ENCODE assay signal across 8 mouse cellular contexts in genomic region chr11:53706934-53707717, GRCm38 (mm10). TPM values are rescaled to one million over a fixed set of nuclear protein-coding genes. Genes with fewer than 3 reads are reported as not detected.
A peak's percentile ranks its signal among the peaks of the same experiment; 100 is the strongest.
DNase-seq lines count a peak whose midpoint lies in the region; ATAC-seq and TF ChIP-seq lines count a peak whose summit lies in the region.

Gene Rad50, minus strand, starts transcription at chr11:53707319.

- TF ChIP-seq CTCF in CH12.LX (conservative IDR thresholded peaks at IDR 0.05 in 1 of 2, IDR thresholded peaks at IDR 0.05 in 1 of 2; ENCODE audit: low read depth in 2 of 2, low read length in 2 of 2) = no peak

- H3K4me3 ChIP-seq in CH12.LX (replicated peaks in 1 of 3; ENCODE audit: low read depth in 2 of 3, low read length in 2 of 3, poor library complexity in 1 of 3) = peak within 1 kb of the TSS; percentile 61 to 97 (median 89)
- H3K4me3 ChIP-seq in forebrain, embryonic 11.5 days (ENCODE audit: low read depth, low read length) = peak within 1 kb of the TSS; percentile 71
- peak within 1 kb of the TSS; percentile 94 for H3K4me3 ChIP-seq in heart, embryonic 16.5 days (ENCODE audit: low read length)
- H3K4me3 ChIP-seq in liver, embryonic 15.5 days (replicated peaks) = peak within 1 kb of the TSS; percentile 82
- H3K4me3 ChIP-seq in neural tube, embryonic 12.5 days = peak within 1 kb of the TSS; percentile 68

- H3K9ac ChIP-seq in CH12.LX (ENCODE audit: insufficient read depth, low read depth) = peak within 1 kb of the TSS; percentile 97
- peak within 1 kb of the TSS; percentile 82 for H3K9ac ChIP-seq in forebrain, embryonic 11.5 days (ENCODE audit: low read length)
- peak within 1 kb of the TSS; percentile 93 for H3K9ac ChIP-seq in heart, embryonic 16.5 days (ENCODE audit: low read length)
- H3K9ac ChIP-seq in liver, embryonic 15.5 days = peak within 1 kb of the TSS; percentile 83
- peak within 1 kb of the TSS; percentile 69 for H3K9ac ChIP-seq in neural tube, embryonic 12.5 days

- peak within 1 kb of the TSS; percentile 99 for H3K4me2 ChIP-seq in CH12.LX (ENCODE audit: insufficient read depth, low read depth, poor library complexity, severe bottlenecking)
- peak within 1 kb of the TSS; percentile 97 for H3K4me2 ChIP-seq in forebrain, embryonic 11.5 days (ENCODE audit: low read depth, low read length, severe bottlenecking)
- H3K4me2 ChIP-seq in heart, embryonic 16.5 days (ENCODE audit: low read depth, low read length) = peak within 1 kb of the TSS; percentile 96
- H3K4me2 ChIP-seq in liver, embryonic 15.5 days = peak within 1 kb of the TSS; percentile 95
- peak within 1 kb of the TSS; percentile 96 for H3K4me2 ChIP-seq in neural tube, embryonic 12.5 days (replicated peaks)

- H3K79me2 ChIP-seq in CH12.LX (replicated peaks; ENCODE audit: control insufficient read depth, extremely low read depth, insufficient read depth, poor library complexity, severe bottlenecking) = peaks cover 18% of the 10 kb centered on the region

- TF ChIP-seq EP300 in CH12.LX (IDR thresholded peaks at IDR 0.05; ENCODE audit: low read length) = 0 out of 2 replicates have a peak, but pooled peaks have one; percentile 18

- in situ Hi-C loops in CH12.LX (cut with MboI; ENCODE audit: low pct_ligation_motif_present, low pct_unique_long_range_greater_than_20kb, low sequenced_read_pairs) = no loop called here

- H3K27me3 ChIP-seq in CH12.LX (replicated peaks) = no peaks in the 10 kb centered on the region
- no peaks in the 10 kb centered on the region for H3K27me3 ChIP-seq in forebrain, embryonic 11.5 days (ENCODE audit: control insufficient read depth, insufficient read depth, low read length)
- no peaks in the 10 kb centered on the region for H3K27me3 ChIP-seq in heart, embryonic 16.5 days (ENCODE audit: control insufficient read depth, insufficient read depth, low read length)
- no peaks in the 10 kb centered on the region for H3K27me3 ChIP-seq in liver, embryonic 15.5 days
- no peaks in the 10 kb centered on the region for H3K27me3 ChIP-seq in neural tube, embryonic 12.5 days (replicated peaks)

- ATAC-seq in forebrain, embryonic 11.5 days (replicated peaks; ENCODE audit: low FRiP score) = peak; percentile 93
- ATAC-seq in heart, embryonic 16.5 days (replicated peaks; ENCODE audit: extremely low read depth, insufficient read depth, low FRiP score) = peak; percentile 97
- ATAC-seq in liver, embryonic 15.5 days (ENCODE audit: insufficient read depth) = peak; percentile 93
- peak; percentile 95 for ATAC-seq in neural tube, embryonic 12.5 days (ENCODE audit: low FRiP score, low read depth)

- 5% methylated on average over 55 of the region's 55 CpGs for WGBS in forebrain, embryonic 11.5 days
- WGBS in heart, embryonic 16.5 days = 4% methylated on average over 55 of the region's 55 CpGs
- 3% methylated on average over 55 of the region's 55 CpGs for WGBS in liver, embryonic 15.5 days (ENCODE audit: insufficient replicate concordance)
- 5% methylated on average over 55 of the region's 55 CpGs for WGBS in neural tube, embryonic 12.5 days

- peak within 1 kb of the TSS; percentile 69 for H3K27ac ChIP-seq in CH12.LX (ENCODE audit: insufficient read depth, low read depth)
- H3K27ac ChIP-seq in forebrain, embryonic 11.5 days (ENCODE audit: low read depth, low read length) = peak within 1 kb of the TSS; percentile 53
- H3K27ac ChIP-seq in heart, embryonic 16.5 days (ENCODE audit: low read length) = peak within 1 kb of the TSS; percentile 87
- H3K27ac ChIP-seq in liver, embryonic 15.5 days (replicated peaks) = peak within 1 kb of the TSS; percentile 90
- no peak within 1 kb of the TSS for H3K27ac ChIP-seq in neural tube, embryonic 12.5 days

- TF ChIP-seq POLR2A in CH12.LX (IDR thresholded peaks at IDR 0.05; ENCODE audit: low read depth, low read length) = peak; percentile 99

- H3K9me3 ChIP-seq in CH12.LX (replicated peaks; ENCODE audit: low read length) = no peaks in the 10 kb centered on the region
- no peaks in the 10 kb centered on the region for H3K9me3 ChIP-seq in forebrain, embryonic 11.5 days (ENCODE audit: control insufficient read depth, low read length)
- no peaks in the 10 kb centered on the region for H3K9me3 ChIP-seq in heart, embryonic 16.5 days (replicated peaks; ENCODE audit: control insufficient read depth, low read length)
- no peaks in the 10 kb centered on the region for H3K9me3 ChIP-seq in liver, embryonic 15.5 days (replicated peaks)
- H3K9me3 ChIP-seq in neural tube, embryonic 12.5 days = no peaks in the 10 kb centered on the region

- H3K36me3 ChIP-seq in CH12.LX (replicated peaks in 1 of 2; ENCODE audit: control insufficient read depth in 1 of 2, insufficient read depth in 1 of 2, low read length in 1 of 2) = peaks cover 11 to 29% of the 10 kb centered on the region in 2 experiments
- no peaks in the 10 kb centered on the region for H3K36me3 ChIP-seq in forebrain, embryonic 11.5 days (ENCODE audit: control insufficient read depth, insufficient read depth, low read length)
- 0 out of 2 replicates have a peak, but pooled peaks cover 3% of the 10 kb centered on the region for H3K36me3 ChIP-seq in heart, embryonic 16.5 days (ENCODE audit: control insufficient read depth, insufficient read depth)
- H3K36me3 ChIP-seq in liver, embryonic 15.5 days (replicated peaks) = peaks cover 8% of the 10 kb centered on the region; the same call in 1 of the 2 replicates
- H3K36me3 ChIP-seq in neural tube, embryonic 12.5 days = no peaks in the 10 kb centered on the region

- dilution Hi-C loops in CH12.LX (cut with MboI; ENCODE audit: extremely low pct_ligation_motif_present, extremely low pct_unique_long_range_greater_than_20kb, low sequenced_read_pairs) = no loop called here

- peaks cover 5 to 39% of the 10 kb centered on the region in 2 experiments; a peak in 3 of 4 replicates for H3K4me1 ChIP-seq in CH12.LX (ENCODE audit: control insufficient read depth in 1 of 2, insufficient read depth in 2 of 2)
- peaks cover 3% of the 10 kb centered on the region; the same call in 1 of the 2 replicates for H3K4me1 ChIP-seq in forebrain, embryonic 11.5 days (replicated peaks; ENCODE audit: control insufficient read depth, insufficient read depth, low read length)
- H3K4me1 ChIP-seq in heart, embryonic 16.5 days (ENCODE audit: control insufficient read depth, insufficient read depth, low read length) = peaks cover 5% of the 10 kb centered on the region
- H3K4me1 ChIP-seq in liver, embryonic 15.5 days (replicated peaks) = peaks cover 24% of the 10 kb centered on the region
- H3K4me1 ChIP-seq in neural tube, embryonic 12.5 days = 0 out of 2 replicates have a peak, but pooled peaks cover 8% of the 10 kb centered on the region

- peak; percentile 94 for DNase-seq in CH12.LX (ENCODE audit: extremely low read depth)
- peak; percentile 90 for DNase-seq in c-Kit-positive CD71-positive TER-119-negative erythroid progenitor cells, embryonic 14.5 days (ENCODE audit: low read depth)
- peak; percentile 95 for DNase-seq in forebrain, embryonic 11.5 days (ENCODE audit: low spot score)
- peak; percentile 94 to 98 for DNase-seq in kidney, postnatal 36 days
- peak; percentile 84 for DNase-seq in telencephalon, adult 2 months (ENCODE audit: low read depth, low spot score)

- no peak; the same call in 1 of the 2 replicates for TF ChIP-seq RAD21 in CH12.LX (IDR thresholded peaks at IDR 0.05; ENCODE audit: low read depth, low read length)

TF ChIP-seq in CH12.LX, 34 proteins besides CTCF, POLR2A, EP300 and RAD21 (continues in another document):
- TF ChIP-seq JUN (IDR thresholded peaks at IDR 0.05; ENCODE audit: insufficient read depth, low read depth, low read length) (no peak), UBTF (IDR thresholded peaks at IDR 0.05; ENCODE audit: low read depth, low read length) (0 out of 2 replicates have a peak, but pooled peaks have one; percentile 38), MAZ (IDR thresholded peaks at IDR 0.05; ENCODE audit: low read depth, low read length) (no peak), MAX (IDR thresholded peaks at IDR 0.05; ENCODE audit: low read length) (peak; percentile 98), TCF12 (IDR thresholded peaks at IDR 0.05; ENCODE audit: low read depth, low read length) (peak; percentile 97), MAFK (IDR thresholded peaks at IDR 0.05; ENCODE audit: insufficient replicate concordance, low read length) (no peak), KAT2A (IDR thresholded peaks at IDR 0.05; ENCODE audit: insufficient replicate concordance, low read length) (peak; percentile 78; the same call in 1 of the 2 replicates), CHD2 (IDR thresholded peaks at IDR 0.05; ENCODE audit: low read length) (0 out of 2 replicates have a peak, but pooled peaks have one; percentile 44), POLR2AphosphoS2 (IDR thresholded peaks at IDR 0.05; ENCODE audit: low read depth, low read length) (peak; percentile 97; the same call in 1 of the 2 replicates), JUND (conservative IDR thresholded peaks at IDR 0.05; ENCODE audit: low read depth, low read length) (no peak), RCOR1 (conservative IDR thresholded peaks at IDR 0.05; ENCODE audit: low read depth, low read length) (no peak), ETS1 (conservative IDR thresholded peaks at IDR 0.05; ENCODE audit: low read depth, low read length) (peak; percentile 51), E2F4 (IDR thresholded peaks at IDR 0.05; ENCODE audit: insufficient replicate concordance, low read depth, low read length) (peak; percentile 95), GABPA (IDR thresholded peaks at IDR 0.05; ENCODE audit: insufficient replicate concordance, low read depth, low read length) (no peak), NRF1 (IDR thresholded peaks at IDR 0.05; ENCODE audit: low read depth, low read length) (peak; percentile 63), USF2 (conservative IDR thresholded peaks at IDR 0.05; ENCODE audit: low read depth, low read length) (peak; percentile 93), ZMIZ1 (IDR thresholded peaks at IDR 0.05; ENCODE audit: low read depth, low read length) (peak; percentile 90; the same call in 1 of the 2 replicates), SIN3A (IDR thresholded peaks at IDR 0.05; ENCODE audit: low read length) (no peak; the same call in 1 of the 2 replicates), NELFE (IDR thresholded peaks at IDR 0.05; ENCODE audit: low read depth, low read length) (peak; percentile 99), TBP (conservative IDR thresholded peaks at IDR 0.05; ENCODE audit: low read depth, low read length) (peak; percentile 96), BHLHE40 (IDR thresholded peaks at IDR 0.05; ENCODE audit: low read depth, low read length) (peak; percentile 96)

RNA-seq across cellular contexts. Expression of gene Rad50, which starts in this region (rescaled TPM):
- 45.3 and 48.2 TPM in 2 replicates for total RNA-seq in CH12.LX (2012; rRNA removed)
- total RNA-seq in CH12.LX (2014; rRNA removed) = 36.0 and 39.6 TPM in 2 replicates
- polyA plus RNA-seq in CH12.LX (2012; ENCODE audit: insufficient read length, low read depth) = 53.6 and 55.2 TPM in 2 replicates
- 24.3 and 27.6 TPM in 2 replicates for polyA plus RNA-seq in forebrain, embryonic 11.5 days (2014; fragmentation: Nextera tagmentation; extraction: Ambion mirVana)
- 19.9 and 23.9 TPM in 2 replicates for polyA plus RNA-seq in heart, embryonic 16.5 days (2015; fragmentation: Nextera tagmentation; extraction: Ambion mirVana)
- polyA plus RNA-seq in liver, embryonic 15.5 days (2015; fragmentation: Nextera tagmentation; extraction: Ambion mirVana) = 11.8 and 12.7 TPM in 2 replicates
- 15.4 and 18.2 TPM in 2 replicates for polyA plus RNA-seq in neural tube, embryonic 12.5 days (2016; fragmentation: Nextera tagmentation; extraction: Ambion mirVana)
